In the genomic region with DNA sequence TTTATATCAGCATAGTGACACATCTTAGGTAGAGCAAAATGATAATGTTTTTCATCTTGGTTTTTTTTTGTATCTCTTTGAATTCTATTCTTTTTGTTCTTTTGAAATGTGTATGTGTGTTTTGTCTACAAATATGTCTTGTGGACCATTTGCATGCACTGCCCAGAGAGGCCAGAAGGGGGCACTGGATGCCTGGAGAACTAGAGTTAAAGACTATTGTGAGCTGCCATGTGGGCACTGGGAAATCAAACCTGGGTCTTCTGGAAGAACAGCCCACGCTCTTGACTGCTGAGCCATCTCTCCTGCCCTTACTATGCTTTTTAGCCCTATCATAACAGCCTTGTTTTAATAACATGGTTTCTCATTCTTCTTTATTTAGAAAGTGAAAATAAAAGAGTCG, we compare ENCODE assay signal across 8 mouse cellular contexts. TPM values are rescaled to one million over a fixed set of nuclear protein-coding genes. Genes with fewer than 3 reads are reported as not detected.
DNase-seq lines count a peak whose midpoint lies in the region; ATAC-seq and TF ChIP-seq lines count a peak whose summit lies in the region.
"Had no signal": no experiment of that assay in that cellular context is flagged by ENCODE, and none has a peak within 500 bp of the region (broad histone marks: within the 10 kb centered on the region; RNA-seq: fewer than 3 reads in every experiment).

No protein-coding gene starts in this region.

- H3K9me3 ChIP-seq in kidney, embryonic 16.5 days (ENCODE audit: low read length): peaks cover 2% of the 10 kb centered on the region; the same call in 1 of the 2 replicates
- H3K9me3 ChIP-seq in ES-E14 (ENCODE audit: control insufficient read depth, insufficient read depth, low read depth, low read length): no peaks in the 10 kb centered on the region

- no peak overlapping the region for H3K9ac ChIP-seq in kidney, embryonic 16.5 days (replicated peaks; ENCODE audit: low read length)
- H3K9ac ChIP-seq in ES-E14 (ENCODE audit: insufficient read depth, low read depth, low read length, poor library complexity, severe bottlenecking): no peak overlapping the region

- no peaks in the 10 kb centered on the region for H3K4me1 ChIP-seq in kidney, adult 2 months (ENCODE audit: control insufficient read depth, insufficient read depth, low read length)
- no peaks in the 10 kb centered on the region for H3K4me1 ChIP-seq in kidney, embryonic 16.5 days (ENCODE audit: insufficient read depth, low read length)
- H3K4me1 ChIP-seq in ES-E14 (ENCODE audit: control insufficient read depth in 2 of 2, insufficient read depth in 2 of 2, low read length in 2 of 2, poor library complexity in 1 of 2): no peaks in the 10 kb centered on the region

- TF ChIP-seq POLR2A in kidney, adult 2 months (IDR thresholded peaks at IDR 0.05; ENCODE audit: low read depth, low read length): no peak

- in situ Hi-C loops in ES-E14 (cut with MboI; ENCODE audit: low sequenced_read_pairs in 2 of 2, unreplicated experiment in 2 of 2): loop anchor here (25.0 kb wide), 1 partner anchor 283 kb away; the partner anchor contains the start of gene Dntt (in 2 of the 2)

- TF ChIP-seq CTCF in kidney, adult 2 months (conservative IDR thresholded peaks at IDR 0.05; ENCODE audit: insufficient read depth, insufficient read length, low read depth, low read length): peak; percentile 67

- H3K4me2 ChIP-seq in kidney, embryonic 16.5 days (replicated peaks; ENCODE audit: low read depth, low read length): no peak overlapping the region

- ATAC-seq in kidney, embryonic 16.5 days (ENCODE audit: low FRiP score, low TSS enrichment): no peak

- DNase-seq in kidney, adult 2 months: peak; percentile 37
- DNase-seq in ES-E14 (ENCODE audit: low read depth, low spot score): peak; percentile 73
- DNase-seq in adrenal gland, postnatal 25 days: peak; percentile 40
- DNase-seq in kidney, postnatal 36 days: peak; percentile 29 to 73
- peak; percentile 55 for DNase-seq in retina, postnatal 1 day
- no peak for DNase-seq in layer of hippocampus, adult 9-11 months

- H3K27ac ChIP-seq in kidney, adult 2 months (ENCODE audit: insufficient read depth, low read depth, low read length): no peak overlapping the region
- no peak overlapping the region for H3K27ac ChIP-seq in kidney, embryonic 16.5 days (ENCODE audit: low read length)
- H3K27ac ChIP-seq in ES-E14 (ENCODE audit: insufficient read depth, low read depth, low read length, poor library complexity, severe bottlenecking): no peak overlapping the region

- no peak overlapping the region for H3K4me3 ChIP-seq in kidney, adult 2 months (ENCODE audit: insufficient read depth, low read depth, low read length)
- no peak overlapping the region for H3K4me3 ChIP-seq in kidney, embryonic 16.5 days (ENCODE audit: low read length)
- no peak overlapping the region for H3K4me3 ChIP-seq in ES-E14 (ENCODE audit: insufficient read depth in 1 of 2, low read depth in 1 of 2, low read length in 2 of 2, poor library complexity in 1 of 2, severe bottlenecking in 1 of 2)

- no peaks in the 10 kb centered on the region for H3K36me3 ChIP-seq in kidney, adult 2 months (ENCODE audit: control insufficient read depth, insufficient read depth, low read length)
- H3K36me3 ChIP-seq in kidney, embryonic 16.5 days (ENCODE audit: insufficient read depth, low read length): no peaks in the 10 kb centered on the region
- H3K36me3 ChIP-seq in ES-E14 (ENCODE audit: control insufficient read depth, insufficient read depth, low read length, poor library complexity, severe bottlenecking): no peaks in the 10 kb centered on the region

- H3K27me3 ChIP-seq in kidney, adult 2 months (replicated peaks; ENCODE audit: control insufficient read depth, insufficient read depth, low read length): no peaks in the 10 kb centered on the region
- no peaks in the 10 kb centered on the region for H3K27me3 ChIP-seq in kidney, embryonic 16.5 days (ENCODE audit: insufficient read depth, low read length)

- 85% methylated on average over 2 of the region's 2 CpGs for WGBS in kidney, adult 2 months
- WGBS in kidney, embryonic 16.5 days: 77% methylated on average over 2 of the region's 2 CpGs

TF ChIP-seq in ES-E14, 5 proteins besides CTCF, POLR2A, EP300 and RAD21:
- TF ChIP-seq HCFC1 (IDR thresholded peaks at IDR 0.05; ENCODE audit: borderline replicate concordance, insufficient read depth, low read length) (no peak), ZC3H11A (IDR thresholded peaks at IDR 0.05; ENCODE audit: borderline replicate concordance, low read depth, low read length) (peak; percentile 89)

RNA-seq across cellular contexts. Expression of gene Cc2d2b, which starts 5.8 kb away (rescaled TPM):
- polyA plus RNA-seq in kidney, adult 2 months (2012; rRNA removed): not detected in 2 replicates
- polyA plus RNA-seq in kidney, embryonic 16.5 days (2015; fragmentation: Nextera tagmentation; extraction: Ambion mirVana): 0.04 TPM in 1 of 2 replicates, not detected in the other
- total RNA-seq in ES-E14 (2012; rRNA removed): 0.40 and 1.0 TPM in 2 replicates
- 0.27 TPM in 1 of 2 replicates, not detected in the other for total RNA-seq in adrenal gland, postnatal 25 days (2021)
- total RNA-seq: gastrocnemius, postnatal 4 days had no signal
